Mouse (Mus musculus) midbrain, embryonic 15.5 days (tissue): ENCODE data around the gene Evc2. TPM values are rescaled to one million over a fixed set of nuclear protein-coding genes. Genes with fewer than 3 reads are reported as not detected.

Experiments
- ATAC-seq: fragments of 200-750 bp; cut with Nextera tagmentation; replicated peaks from 2 replicates; pipeline ENCODE4 v1.8.0; 2017; ENCODE audit warnings: moderate TSS enrichment
- H3K27ac ChIP-seq: fragments of 300-500 bp; sonication (generic); 2 replicates; pipeline ENCODE4 v1.5.1; 2015; ENCODE audit warnings: mild to moderate bottlenecking, inconsistent platforms
- H3K27me3 ChIP-seq: fragments of 300-500 bp; sonication (generic); replicated peaks from 2 replicates; pipeline ENCODE4 v1.6.1; 2015; ENCODE audit warnings: inconsistent platforms
- H3K36me3 ChIP-seq: fragments of 300-500 bp; sonication (generic); replicated peaks from 2 replicates; pipeline ENCODE4 v1.6.1; 2015; ENCODE audit warnings: inconsistent platforms
- H3K4me1 ChIP-seq: fragments of 300-500 bp; sonication (generic); 2 replicates; pipeline ENCODE4 v1.6.1; 2015; ENCODE audit warnings: inconsistent platforms
- H3K4me2 ChIP-seq: fragments of 300-500 bp; sonication (generic); 2 replicates; pipeline ENCODE4 v1.6.1; 2015; ENCODE audit warnings: inconsistent platforms, mild to moderate bottlenecking, moderate library complexity
- H3K4me3 ChIP-seq: fragments of 300-500 bp; sonication (generic); 2 replicates; pipeline ENCODE4 v1.5.1; 2015; ENCODE audit warnings: mild to moderate bottlenecking, inconsistent platforms
- H3K9ac ChIP-seq: fragments of 300-500 bp; sonication (generic); 2 replicates; pipeline ENCODE4 v1.6.1; 2015; ENCODE audit warnings: mild to moderate bottlenecking, inconsistent platforms
- H3K9me3 ChIP-seq: fragments of 300-500 bp; sonication (generic); 2 replicates; pipeline ENCODE4 v1.6.1; 2016; ENCODE audit warnings: inconsistent platforms
- WGBS: fragments of 180-500 bp; shearing (Covaris S2); methylation state at CpG from one replicate; pipeline ENCODE4 v1.1.7; 2015; ENCODE audit warnings: mixed read lengths; 5-methylcytosine and 5-hydroxymethylcytosine counted together
- polyA plus RNA-seq: library from polyadenylated mRNA; unstranded; fragments of >200 nt; fragmentation: Nextera tagmentation; extraction: Ambion mirVana; gene quantifications from 2 replicates; pipeline ENCODE4 v1.2.1, GENCODE M21; 2015

Evc2 gene
- polyA plus RNA-seq, 1 experiment from 2014 or later: 5.5 TPM

- H3K4me2 ChIP-seq: no peak overlapping the region
- H3K27me3 ChIP-seq: no peaks in the 10 kb centered on the region
- no peaks in the 10 kb centered on the region for H3K9me3 ChIP-seq
- H3K27ac ChIP-seq: no peak overlapping the region
- H3K4me3 ChIP-seq: no peak overlapping the region
- no peak for ATAC-seq
- H3K9ac ChIP-seq: no peak overlapping the region
- H3K36me3 ChIP-seq: no peaks in the 10 kb centered on the region
- no peaks in the 10 kb centered on the region for H3K4me1 ChIP-seq
- 91% methylated on average over 3 of the region's 3 CpGs for WGBS
These were observed 109.2 kb downstream of the Evc2 start for GRCm38 (mm10) chr5:37447546-37447945.

- no peak for ATAC-seq
- WGBS: 75% methylated on average over 2 of the region's 2 CpGs
- H3K4me3 ChIP-seq: no peak overlapping the region
- no peaks in the 10 kb centered on the region for H3K4me1 ChIP-seq
- H3K36me3 ChIP-seq: no peaks in the 10 kb centered on the region
- H3K27ac ChIP-seq: no peak overlapping the region
- H3K27me3 ChIP-seq: no peaks in the 10 kb centered on the region
- no peak overlapping the region for H3K9ac ChIP-seq
- H3K9me3 ChIP-seq: no peaks in the 10 kb centered on the region
- H3K4me2 ChIP-seq: no peak overlapping the region
These were observed 118.3 kb downstream of the Evc2 start for GRCm38 (mm10) chr5:37456590-37456989.

- Histone ChIP-seq H3K27me3 (no peaks in the 10 kb centered on the region), H3K36me3 (no peaks in the 10 kb centered on the region), H3K9me3 (no peaks in the 10 kb centered on the region), H3K9ac (no peak overlapping the region), H3K4me2 (no peak overlapping the region), H3K4me3 (no peak overlapping the region), H3K4me1 (no peaks in the 10 kb centered on the region), H3K27ac (no peak overlapping the region)
- WGBS: 77% methylated on average over 5 of the region's 5 CpGs
- no peak for ATAC-seq
These were observed 118.9 kb downstream of the Evc2 start for GRCm38 (mm10) chr5:37457191-37457590.

- Histone ChIP-seq H3K9me3 (no peaks in the 10 kb centered on the region), H3K27me3 (no peaks in the 10 kb centered on the region), H3K36me3 (no peaks in the 10 kb centered on the region), H3K4me2 (no peak overlapping the region), H3K27ac (no peak overlapping the region), H3K4me1 (no peaks in the 10 kb centered on the region), H3K4me3 (no peak overlapping the region), H3K9ac (no peak overlapping the region)
- ATAC-seq: no peak
- 95% methylated on average over 2 of the region's 2 CpGs for WGBS
These were observed 119.5 kb downstream of the Evc2 start for GRCm38 (mm10) chr5:37457831-37458230.

- H3K9ac ChIP-seq: no peak overlapping the region
- no peaks in the 10 kb centered on the region for H3K27me3 ChIP-seq
- H3K4me1 ChIP-seq: no peaks in the 10 kb centered on the region
- H3K4me3 ChIP-seq: no peak overlapping the region
- WGBS: 55% methylated on average over 2 of the region's 2 CpGs
- H3K9me3 ChIP-seq: no peaks in the 10 kb centered on the region
- ATAC-seq: no peak
- no peak overlapping the region for H3K27ac ChIP-seq
- H3K4me2 ChIP-seq: no peak overlapping the region
- H3K36me3 ChIP-seq: no peaks in the 10 kb centered on the region
These were observed 119.9 kb downstream of the Evc2 start for GRCm38 (mm10) chr5:37458236-37458635.

GRCm38 (mm10) chr5:37465461-37465860 is 127.2 kb downstream of the Evc2 start:
- Histone ChIP-seq H3K4me2 (no peak overlapping the region), H3K36me3 (no peaks in the 10 kb centered on the region), H3K27me3 (no peaks in the 10 kb centered on the region), H3K4me1 (no peaks in the 10 kb centered on the region), H3K27ac (no peak overlapping the region), H3K9ac (no peak overlapping the region), H3K4me3 (no peak overlapping the region), H3K9me3 (no peaks in the 10 kb centered on the region)
- 93% methylated on average over 10 of the region's 10 CpGs for WGBS
- ATAC-seq: no peak

- ATAC-seq: no peak
- H3K4me2 ChIP-seq: no peak overlapping the region
These were observed 129.3 kb downstream of the Evc2 start for GRCm38 (mm10) chr5:37467646-37468045.

GRCm38 (mm10) chr5:37469031-37469430 is 130.7 kb downstream of the Evc2 start:
- H3K4me1 ChIP-seq: no peaks in the 10 kb centered on the region
- H3K27me3 ChIP-seq: no peaks in the 10 kb centered on the region
- H3K9ac ChIP-seq: no peak overlapping the region
- no peak for ATAC-seq
- H3K9me3 ChIP-seq: no peaks in the 10 kb centered on the region
- no peaks in the 10 kb centered on the region for H3K36me3 ChIP-seq
- WGBS: 70% methylated on average over 5 of the region's 5 CpGs
- H3K4me2 ChIP-seq: no peak overlapping the region
- no peak overlapping the region for H3K4me3 ChIP-seq
- H3K27ac ChIP-seq: no peak overlapping the region

More at GRCm38 (mm10) chr5:37467646-37468045, 129.3 kb downstream of the Evc2 start:
- Histone ChIP-seq H3K27me3 (no peaks in the 10 kb centered on the region), H3K9me3 (no peaks in the 10 kb centered on the region), H3K27ac (no peak overlapping the region), H3K9ac (no peak overlapping the region), H3K4me1 (no peaks in the 10 kb centered on the region), H3K4me3 (no peak overlapping the region), H3K36me3 (no peaks in the 10 kb centered on the region)
- WGBS: 87% methylated on average over 2 of the region's 2 CpGs

- WGBS: 83% methylated on average over 4 of the region's 4 CpGs
- ATAC-seq: no peak
These were observed 133.3 kb downstream of the Evc2 start for GRCm38 (mm10) chr5:37471584-37471983.

GRCm38 (mm10) chr5:37472025-37472608 is 133.8 kb downstream of the Evc2 start:
- no peak overlapping the region for H3K4me3 ChIP-seq
- H3K27me3 ChIP-seq: no peaks in the 10 kb centered on the region
- no peak overlapping the region for H3K9ac ChIP-seq
- no peaks in the 10 kb centered on the region for H3K36me3 ChIP-seq
- no peaks in the 10 kb centered on the region for H3K4me1 ChIP-seq
- no peaks in the 10 kb centered on the region for H3K9me3 ChIP-seq
- H3K4me2 ChIP-seq: no peak overlapping the region
- ATAC-seq: no peak
- WGBS: 71% methylated on average over 3 of the region's 3 CpGs
- H3K27ac ChIP-seq: no peak overlapping the region

More at GRCm38 (mm10) chr5:37471584-37471983, 133.3 kb downstream of the Evc2 start:
- no peak overlapping the region for H3K27ac ChIP-seq
- no peaks in the 10 kb centered on the region for H3K4me1 ChIP-seq
- H3K4me2 ChIP-seq: no peak overlapping the region
- H3K36me3 ChIP-seq: no peaks in the 10 kb centered on the region
- H3K9ac ChIP-seq: no peak overlapping the region
- H3K9me3 ChIP-seq: no peaks in the 10 kb centered on the region
- H3K27me3 ChIP-seq: no peaks in the 10 kb centered on the region
- no peak overlapping the region for H3K4me3 ChIP-seq

Other genes with a start within 250 kb of the Evc2 start
- gene Crmp1, start 96.6 kb upstream of the Evc2 start, polyA plus RNA-seq: 945 and 977 TPM in 2 replicates
- gene Evc, start 1.6 kb upstream of the Evc2 start, polyA plus RNA-seq: 3.7 and 4.4 TPM in 2 replicates